Mouse (Mus musculus): ENCODE results near the gene Mab21l2. TPM values are rescaled to one million over a fixed set of nuclear protein-coding genes. Genes with fewer than 3 reads are reported as not detected.

The Mab21l2 gene
- total and polyA plus RNA-seq, 3 experiments = not detected

GRCm38 (mm10) chr3:86560281-86561022 is 12.0 kb upstream of the Mab21l2 start:
- Histone ChIP-seq H3K4me3 (ENCODE audit: control insufficient read depth in 1 of 2, insufficient read depth in 1 of 2, low read depth in 2 of 2, low read length in 2 of 2) (no peak overlapping the region), H3K27me3 (ENCODE audit: control insufficient read depth in 1 of 2, insufficient read depth in 2 of 2, low read length in 2 of 2) (no peaks in the 10 kb centered on the region), H3K27ac (ENCODE audit: control insufficient read depth, low read depth, low read length) (no peak overlapping the region), H3K79me2 (ENCODE audit: control insufficient read depth, insufficient read depth, low read length, poor library complexity) (no peaks in the 10 kb centered on the region), H3K4me1 (ENCODE audit: control insufficient read depth in 1 of 2, insufficient read depth in 2 of 2, low read length in 2 of 2) (peaks cover 2 to 17% of the 10 kb centered on the region in 2 experiments; a peak in 2 of 4 replicates), H3K9ac (ENCODE audit: control insufficient read depth, low read depth, low read length, poor library complexity, severe bottlenecking) (no peak overlapping the region), H3K9me3 (replicated peaks; ENCODE audit: insufficient read depth, low read length) (no peaks in the 10 kb centered on the region), H3K36me3 (ENCODE audit: control insufficient read depth in 1 of 2, insufficient read depth in 2 of 2, low read length in 2 of 2) (peaks cover 0 to 23% of the 10 kb centered on the region in 2 experiments; a peak in 2 of 4 replicates)
- no peak for DNase-seq (ENCODE audit: low read depth, low spot score)
- TF ChIP-seq TAL1 (IDR thresholded peaks at IDR 0.05; ENCODE audit: low read length) (peak; percentile 38; the same call in 1 of the 2 replicates), UBTF (IDR thresholded peaks at IDR 0.05; ENCODE audit: borderline replicate concordance, insufficient read depth, low read depth, low read length) (no peak), EP300 (IDR thresholded peaks at IDR 0.05; ENCODE audit: low read depth in 1 of 2, low read length in 2 of 2) (0 out of 4 replicates have a peak, but pooled peaks of 1 of the 2 experiments have one; percentile 26)

GRCm38 (mm10) chr3:86559635-86560034 is 11.2 kb upstream of the Mab21l2 start:
- Histone ChIP-seq H3K4me3 (ENCODE audit: control insufficient read depth in 1 of 2, insufficient read depth in 1 of 2, low read depth in 2 of 2, low read length in 2 of 2) (no peak overlapping the region), H3K9ac (ENCODE audit: control insufficient read depth, low read depth, low read length, poor library complexity, severe bottlenecking) (no peak overlapping the region), H3K36me3 (ENCODE audit: control insufficient read depth in 1 of 2, insufficient read depth in 2 of 2, low read length in 2 of 2) (peaks cover 0 to 23% of the 10 kb centered on the region in 2 experiments; a peak in 2 of 4 replicates), H3K9me3 (replicated peaks; ENCODE audit: insufficient read depth, low read length) (no peaks in the 10 kb centered on the region), H3K79me2 (ENCODE audit: control insufficient read depth, insufficient read depth, low read length, poor library complexity) (no peaks in the 10 kb centered on the region), H3K27ac (ENCODE audit: control insufficient read depth, low read depth, low read length) (no peak overlapping the region), H3K27me3 (ENCODE audit: control insufficient read depth in 1 of 2, insufficient read depth in 2 of 2, low read length in 2 of 2) (no peaks in the 10 kb centered on the region), H3K4me1 (ENCODE audit: control insufficient read depth in 1 of 2, insufficient read depth in 2 of 2, low read length in 2 of 2) (peaks cover 2 to 17% of the 10 kb centered on the region in 2 experiments; a peak in 2 of 4 replicates)
- no peak for TF ChIP-seq GATA1 (IDR thresholded peaks at IDR 0.05; ENCODE audit: low read depth, low read length)
- DNase-seq (ENCODE audit: low read depth, low spot score) = no peak

- no peak for DNase-seq (ENCODE audit: low read depth, low spot score)
- no peaks in the 10 kb centered on the region for H3K9me3 ChIP-seq (replicated peaks; ENCODE audit: insufficient read depth, low read length)
- H3K36me3 ChIP-seq (ENCODE audit: control insufficient read depth in 1 of 2, insufficient read depth in 2 of 2, low read length in 2 of 2) = peaks cover 0 to 23% of the 10 kb centered on the region in 2 experiments; a peak in 2 of 4 replicates
- H3K9ac ChIP-seq (ENCODE audit: control insufficient read depth, low read depth, low read length, poor library complexity, severe bottlenecking) = no peak overlapping the region
- H3K27me3 ChIP-seq (ENCODE audit: control insufficient read depth in 1 of 2, insufficient read depth in 2 of 2, low read length in 2 of 2) = no peaks in the 10 kb centered on the region
- H3K79me2 ChIP-seq (ENCODE audit: control insufficient read depth, insufficient read depth, low read length, poor library complexity) = no peaks in the 10 kb centered on the region
- H3K4me1 ChIP-seq (ENCODE audit: control insufficient read depth in 1 of 2, insufficient read depth in 2 of 2, low read length in 2 of 2) = peaks cover 2 to 17% of the 10 kb centered on the region in 2 experiments; a peak in 2 of 4 replicates
- no peak overlapping the region for H3K27ac ChIP-seq (ENCODE audit: control insufficient read depth, low read depth, low read length)
- TF ChIP-seq GABPA (IDR thresholded peaks at IDR 0.05; ENCODE audit: low read depth, low read length) (no peak), ZMIZ1 (IDR thresholded peaks at IDR 0.05; ENCODE audit: low read depth, low read length) (no peak), SMC3 (IDR thresholded peaks at IDR 0.05; ENCODE audit: low read depth, low read length) (no peak), MXI1 (IDR thresholded peaks at IDR 0.05; ENCODE audit: low read depth, low read length) (no peak), ZC3H11A (IDR thresholded peaks at IDR 0.05; ENCODE audit: low read depth, low read length) (no peak), MAZ (IDR thresholded peaks at IDR 0.05; ENCODE audit: low read depth, low read length) (no peak)
- H3K4me3 ChIP-seq (ENCODE audit: control insufficient read depth in 1 of 2, insufficient read depth in 1 of 2, low read depth in 2 of 2, low read length in 2 of 2) = no peak overlapping the region
These were observed 10.5 kb upstream of the Mab21l2 start for GRCm38 (mm10) chr3:86558976-86559375.

All from MEL (cell line).